Mouse (Mus musculus) embryonic stem cell, embryonic (primary cell): Measurements from ENCODE around the gene Ddx19a.
"Not testable (repeated sequence)": the region's sequence is repeated elsewhere in the genome, so short reads cannot be mapped to it uniquely, and the experiment has no call there.

ENCODE experiments used
- CTCF ChIA-PET, 4 experiments: fragments of 300-600 bp in 2 of 4; fragments of 350-600 bp in 2 of 4; sonication (Branson Sonifier 250); formaldehyde crosslinking; loops; one replicate each; lab custom pipeline; 2022; ENCODE audit warnings: inconsistent platforms in 2 of 4; lab: Charles Lee
- POLR2A ChIA-PET, 4 experiments: fragments of 300-600 bp in 2 of 4; fragments of 350-600 bp in 2 of 4; sonication (Branson Sonifier 250); formaldehyde crosslinking; loops; one replicate each; lab custom pipeline; 2022; ENCODE audit warnings: antibody characterized with exemption in 4 of 4, inconsistent platforms in 1 of 4; lab: Charles Lee

Gene Ddx19a

DNA sequence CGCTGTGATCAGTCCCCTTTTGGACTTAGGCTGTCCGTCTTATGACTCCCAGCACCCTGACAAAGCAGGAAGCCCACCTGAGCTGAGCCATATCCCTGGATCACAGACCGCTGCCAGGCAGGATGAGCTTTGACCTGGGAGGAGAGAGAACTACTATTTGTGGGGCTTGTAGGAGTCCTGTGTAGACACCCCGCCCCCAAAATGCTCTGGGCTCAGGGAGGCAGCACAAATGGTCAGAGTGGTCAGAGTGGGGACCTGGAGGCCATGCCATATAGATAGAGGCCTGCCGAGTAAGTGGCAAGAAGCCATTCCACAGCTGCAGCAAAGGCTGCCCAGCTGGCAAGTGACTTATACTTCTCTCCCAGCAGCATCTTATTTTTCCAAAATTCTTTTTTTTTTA lies 39.5 kb downstream of the Ddx19a start:
- ChIA-PET CTCF (interaction anchor here in 1 of 4 experiments (1.3 to 1.5 kb wide), 2 partner anchors 12 to 209 kb away, joined by 3 to 5 read pairs; no protein-coding TSS in a partner anchor), POLR2A (interaction anchor here (0.6 to 3.8 kb wide), 9 partner anchors 9 to 92 kb away, joined by 3 to 17 read pairs (median 4); no protein-coding TSS in a partner anchor)

- CTCF ChIA-PET, result interaction anchor here in 1 of 4 experiments (1.3 kb wide), 1 partner anchor 208 kb away, joined by 3 read pairs; no protein-coding TSS in a partner anchor
- POLR2A ChIA-PET, result interaction anchor here in 2 of 4 experiments (0.8 to 3.8 kb wide), 5 partner anchors 8 to 16 kb away, joined by 3 to 17 read pairs (median 4); no protein-coding TSS in a partner anchor
Measured at GRCm38 (mm10) chr8:110957471-110957870, 40.1 kb downstream of the Ddx19a start.

DNA sequence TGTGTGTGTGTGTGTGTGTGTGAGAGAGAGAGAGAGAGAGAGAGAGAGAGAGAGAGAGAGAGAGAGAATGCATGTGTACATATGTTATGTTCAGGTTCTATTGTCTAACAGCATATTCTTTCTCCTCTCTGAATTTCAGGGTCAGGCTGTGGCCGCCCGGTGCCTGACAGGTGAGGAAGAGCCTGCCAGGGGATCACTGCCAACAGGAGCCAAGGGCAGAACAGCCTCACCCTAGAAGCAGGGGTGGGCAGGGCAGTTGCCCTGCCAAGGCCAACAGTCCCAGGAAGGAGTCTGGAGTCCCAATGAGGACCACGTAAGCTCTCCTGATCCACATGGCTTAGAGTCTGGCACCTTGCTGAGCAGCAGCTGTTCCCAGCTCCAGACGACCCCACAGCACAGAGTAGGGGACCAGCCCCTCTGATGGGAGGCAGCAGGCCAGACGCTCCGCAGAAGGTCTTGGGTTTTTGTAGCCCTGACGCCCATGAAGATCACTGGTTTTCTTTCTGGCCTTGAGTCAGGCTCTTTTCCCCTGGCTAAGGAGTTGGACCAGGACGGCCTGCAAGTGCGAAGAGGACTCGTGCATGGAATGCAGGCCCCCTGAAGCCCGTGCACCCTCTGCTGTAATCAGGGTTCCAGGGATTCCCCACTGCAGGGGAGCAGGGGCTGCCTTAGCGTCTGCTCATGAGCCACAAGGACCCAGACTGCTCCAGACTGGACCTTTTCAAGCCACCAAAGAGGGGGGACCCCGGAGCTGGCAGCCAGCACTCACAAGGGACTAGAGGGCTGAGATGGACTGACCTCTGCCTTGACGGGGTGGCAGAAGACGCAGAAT lies 40.8 kb downstream of the Ddx19a start:
- POLR2A ChIA-PET, result interaction anchor here in 2 of 4 experiments (1.4 to 3.8 kb wide), 3 partner anchors 11 to 14 kb away, joined by 4 to 17 read pairs (median 4); no protein-coding TSS in a partner anchor

DNA sequence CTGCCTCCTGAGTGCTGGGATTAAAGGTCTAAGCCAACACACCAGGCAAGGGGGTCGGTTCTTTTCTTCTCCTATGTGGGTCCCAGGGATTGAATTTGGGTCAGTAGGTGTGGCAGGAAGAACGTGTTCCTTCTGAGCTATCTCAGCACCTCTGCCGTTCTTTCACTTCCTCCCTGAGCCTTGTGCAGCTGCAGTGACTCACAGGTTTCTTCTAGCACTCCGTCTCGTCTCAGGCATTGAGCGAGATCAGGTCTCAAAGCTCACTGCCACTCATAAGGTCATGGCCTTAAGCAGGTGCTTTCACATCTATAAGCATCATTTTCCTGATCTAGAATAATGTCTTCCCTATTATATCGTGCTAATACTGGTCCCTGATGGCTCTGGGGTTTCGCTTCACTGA lies 42.8 kb downstream of the Ddx19a start:
- POLR2A ChIA-PET, result interaction anchor here in 2 of 4 experiments (1.1 to 3.2 kb wide), 4 partner anchors 10 to 78 kb away, joined by 3 to 11 read pairs (median 6); partner anchors contain the start of gene Aars (in 1 of the 2)

More for the DNA sequence above, 40.8 kb downstream of the Ddx19a start:
- CTCF ChIA-PET, result interaction anchor here in 1 of 4 experiments (0.9 to 1.3 kb wide), 2 partner anchors 10 to 207 kb away, joined by 3 read pairs; no protein-coding TSS in a partner anchor

GRCm38 (mm10) chr8:110950065-110950484 lies 47.5 kb downstream of the Ddx19a start:
- POLR2A ChIA-PET, result interaction anchor here in 3 of 4 experiments (0.5 to 3.9 kb wide), 15 partner anchors 11 to 350 kb away, joined by 3 to 16 read pairs (median 3); partner anchors contain the start of genes Aars (in 2 of the 3), Rfwd3 (in 1 of the 3) and St3gal2 (in 1 of the 3)
- CTCF ChIA-PET, result interaction anchor here in 1 of 4 experiments (0.7 kb wide), 1 partner anchor 57 kb away, joined by 3 read pairs; no protein-coding TSS in a partner anchor

More for the DNA sequence above, 42.8 kb downstream of the Ddx19a start:
- CTCF ChIA-PET, result no interaction called here

- ChIA-PET CTCF (no interaction called here), POLR2A (interaction anchor here in 2 of 4 experiments (0.6 to 1.4 kb wide), 8 partner anchors 10 to 110 kb away, joined by 3 to 6 read pairs (median 3); no protein-coding TSS in a partner anchor)
Measured at GRCm38 (mm10) chr8:110945716-110946115, 51.9 kb downstream of the Ddx19a start.

GRCm38 (mm10) chr8:110944276-110944876 lies 53.2 kb downstream of the Ddx19a start:
- CTCF ChIA-PET, result no interaction called here
- POLR2A ChIA-PET, result no interaction called here

GRCm38 (mm10) chr8:110941453-110941948 lies 56.1 kb downstream of the Ddx19a start:
- POLR2A ChIA-PET, result interaction anchor here in 3 of 4 experiments (0.8 to 2.1 kb wide), 9 partner anchors 11 to 188 kb away, joined by 3 to 11 read pairs (median 5); partner anchors contain the start of gene St3gal2 (in 1 of the 3)
- CTCF ChIA-PET, result no interaction called here

GRCm38 (mm10) chr8:110940682-110941452 lies 56.7 kb downstream of the Ddx19a start:
- CTCF ChIA-PET, result interaction anchor here in 1 of 4 experiments (0.5 kb wide), 1 partner anchor 871 kb away, joined by 3 read pairs; no protein-coding TSS in a partner anchor
- POLR2A ChIA-PET, result interaction anchor here (0.7 to 2.1 kb wide), 5 partner anchors 10 to 39 kb away, joined by 3 to 7 read pairs (median 4); no protein-coding TSS in a partner anchor

DNA sequence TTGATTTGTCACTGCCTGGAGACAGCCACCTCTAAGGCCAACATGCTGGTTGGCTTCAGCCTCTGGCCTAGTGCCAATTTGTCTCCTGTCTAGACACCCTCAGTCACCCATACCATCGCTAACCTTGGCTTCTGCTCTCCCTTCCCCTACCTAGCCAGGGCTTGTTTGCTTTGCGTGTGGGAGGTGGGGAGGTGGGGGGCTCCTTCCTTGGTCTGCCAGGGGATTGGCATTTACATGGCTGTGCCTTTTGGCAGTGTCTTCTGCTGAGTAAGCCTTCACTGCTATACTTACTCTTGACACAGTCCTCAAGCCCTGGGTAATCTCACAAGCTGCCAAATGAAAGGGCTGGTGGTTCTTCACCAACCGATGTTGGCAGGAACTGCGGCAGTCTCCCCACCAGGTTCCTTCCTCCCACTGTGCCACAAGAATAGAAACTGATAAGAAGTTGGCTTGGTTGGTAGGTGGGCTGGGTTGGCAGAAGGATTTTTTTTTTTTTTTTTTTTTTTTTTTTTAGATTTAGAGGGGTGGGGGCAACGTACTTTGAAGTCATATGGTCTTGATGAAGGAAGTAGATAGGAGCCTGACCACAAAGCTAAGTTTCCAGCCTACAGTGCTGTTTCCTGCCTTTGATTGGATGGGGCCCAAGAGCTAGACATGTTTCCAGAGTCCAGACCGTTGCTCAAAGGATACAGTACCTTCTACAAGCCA lies 58.6 kb downstream of the Ddx19a start:
- CTCF ChIA-PET, result interaction anchor here in 1 of 4 experiments (0.7 kb wide), 1 partner anchor 18 kb away, joined by 13 read pairs; no protein-coding TSS in a partner anchor
- POLR2A ChIA-PET, result interaction anchor here in 3 of 4 experiments (0.6 to 2.2 kb wide), 9 partner anchors 12 to 600 kb away, joined by 3 to 9 read pairs (median 3); partner anchors contain the start of genes Aars (in 1 of the 3) and Ddx19a (in 1 of the 3)

GRCm38 (mm10) chr8:110936217-110936616 lies 61.4 kb downstream of the Ddx19a start:
- CTCF ChIA-PET, result no interaction called here
- POLR2A ChIA-PET, result interaction anchor here in 2 of 4 experiments (1.4 to 1.9 kb wide), 4 partner anchors 8 to 34 kb away, joined by 5 read pairs; no protein-coding TSS in a partner anchor

- POLR2A ChIA-PET, result no interaction called here
- CTCF ChIA-PET, result interaction anchor here in 1 of 4 experiments (0.6 kb wide), 1 partner anchor 79 kb away, joined by 3 read pairs; no protein-coding TSS in a partner anchor
Measured at GRCm38 (mm10) chr8:110933272-110933671, 64.3 kb downstream of the Ddx19a start.

GRCm38 (mm10) chr8:110932444-110932843 lies 65.2 kb downstream of the Ddx19a start:
- ChIA-PET CTCF (no interaction called here), POLR2A (no interaction called here)

DNA sequence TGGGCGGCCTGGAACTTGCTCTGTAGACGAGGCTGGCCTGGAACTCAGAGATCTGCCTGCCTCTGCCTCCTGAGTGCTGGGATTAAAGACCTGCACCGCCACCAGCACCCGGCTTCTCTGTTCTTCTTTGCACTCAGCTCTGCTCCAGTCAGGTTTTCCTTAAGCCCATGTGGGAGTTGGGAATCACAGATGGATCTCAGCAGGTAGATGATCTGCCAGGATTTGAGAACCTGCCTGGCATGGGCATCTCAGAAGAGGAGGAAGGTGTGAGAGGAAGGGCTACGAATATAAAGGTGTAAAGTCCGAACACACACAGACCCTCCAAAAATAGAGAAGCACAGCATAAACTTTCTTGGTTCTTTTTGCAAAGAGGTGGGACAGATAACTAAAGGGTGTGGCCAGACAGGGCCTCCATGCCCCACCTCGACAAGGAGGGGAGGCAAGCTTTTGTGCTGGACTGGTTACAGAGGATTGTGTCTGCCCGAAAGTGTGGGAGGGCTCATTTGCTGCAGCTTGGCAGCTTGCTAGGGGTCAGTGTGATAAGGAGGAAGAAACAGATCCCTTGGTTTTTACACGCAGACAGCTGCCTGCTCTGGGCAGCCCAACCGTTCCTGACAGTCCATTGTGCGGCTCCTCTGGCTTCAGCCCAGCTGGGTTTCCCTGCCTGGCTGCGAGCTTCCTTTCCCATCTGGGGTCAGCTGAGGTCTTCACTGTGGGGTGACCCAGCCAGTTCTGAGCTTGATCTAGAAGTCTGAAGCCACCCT lies 66.2 kb downstream of the Ddx19a start:
- ChIA-PET POLR2A (interaction anchor here in 1 of 4 experiments (1.3 to 2.1 kb wide), 3 partner anchors 10 to 39 kb away, joined by 3 to 7 read pairs (median 5); no protein-coding TSS in a partner anchor), CTCF (interaction anchor here in 1 of 4 experiments (0.6 kb wide), 2 partner anchors 118 to 1287 kb away, joined by 5 read pairs; no protein-coding TSS in a partner anchor)

GRCm38 (mm10) chr8:110929672-110930071 lies 67.9 kb downstream of the Ddx19a start:
- CTCF ChIA-PET, result not testable (repeated sequence)
- POLR2A ChIA-PET, result interaction anchor here in 2 of 4 experiments (0.7 to 2.1 kb wide), 5 partner anchors 10 to 254 kb away, joined by 3 to 10 read pairs (median 7); partner anchors contain the start of gene St3gal2 (in 2 of the 2)
